Mouse (Mus musculus): Measurements from ENCODE around the gene Qrich1. TPM values are rescaled to one million over a fixed set of nuclear protein-coding genes. Genes with fewer than 3 reads are reported as not detected.

The Qrich1 gene
- polyA plus RNA-seq, 1 experiment from 2014 or later: 90.2 TPM

DNA sequence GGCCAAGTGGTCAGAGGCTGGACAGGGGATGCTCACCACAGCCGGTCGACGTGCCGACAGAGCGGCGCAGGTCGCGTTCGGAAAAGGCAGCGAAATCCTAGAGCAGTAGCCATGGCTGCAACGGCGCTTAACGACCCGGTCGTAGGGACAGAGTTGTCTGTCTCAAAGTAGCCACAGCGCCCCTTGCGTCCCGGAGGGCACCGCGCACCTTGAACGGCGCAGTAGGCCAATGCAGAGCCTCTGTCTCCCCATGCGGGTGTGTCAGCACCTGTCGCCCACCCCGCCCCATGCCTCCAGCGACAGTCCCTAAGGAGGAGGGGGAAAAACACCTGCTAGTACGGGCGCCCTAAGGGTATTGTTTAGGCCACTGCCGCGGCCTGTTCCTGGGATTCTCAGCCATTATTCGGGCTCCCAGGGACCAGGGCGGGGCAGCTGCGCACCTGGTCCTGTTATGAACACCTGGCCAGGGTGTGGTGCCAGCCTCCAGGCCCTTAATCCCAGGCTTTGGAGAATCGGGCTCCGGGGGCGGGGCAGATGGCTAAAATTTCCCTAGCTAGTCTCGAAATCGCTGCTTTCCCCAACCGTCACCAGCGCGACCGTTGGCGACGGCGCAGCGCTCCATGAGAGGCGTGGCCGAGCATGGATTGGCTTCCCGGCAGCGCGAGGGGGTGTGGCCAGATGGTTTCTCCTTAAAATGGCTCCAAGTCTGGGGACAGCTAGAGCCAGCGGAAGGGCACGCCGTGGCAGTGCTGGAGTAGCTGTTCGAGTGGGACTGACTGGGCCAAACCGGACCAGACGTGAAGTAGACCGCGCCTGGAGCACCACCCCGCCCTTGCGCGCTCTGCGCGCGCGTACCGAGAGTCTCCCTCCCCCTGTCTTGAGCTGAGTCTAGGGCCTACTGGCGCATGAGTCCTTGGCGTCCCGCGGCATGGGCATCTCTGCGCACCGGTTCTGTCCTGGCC lies 50.5 kb downstream of the Qrich1 start, which contains the start of gene Ndufaf3:
Ndufaf3 (minus strand) TSS at position 620 of the 962 bp plus-strand sequence.
- Histone ChIP-seq H3K9me3 (ENCODE audit: control insufficient read depth, low read length) (no peaks in the 10 kb centered on the region), H3K4me1 (ENCODE audit: control insufficient read depth, insufficient read depth, low read length) (peaks cover 31% of the 10 kb centered on the region), H3K4me3 (ENCODE audit: low read length) (peak within 1 kb of the TSS; percentile 82), H3K9ac (ENCODE audit: low read depth, low read length) (peak within 1 kb of the TSS; percentile 89), H3K36me3 (ENCODE audit: control insufficient read depth, insufficient read depth, low read length) (peaks cover 16% of the 10 kb centered on the region), H3K27me3 (replicated peaks; ENCODE audit: control insufficient read depth, insufficient read depth, low read length) (no peaks in the 10 kb centered on the region), H3K27ac (ENCODE audit: low read length) (peak within 1 kb of the TSS; percentile 98), H3K4me2 (ENCODE audit: low read depth, low read length) (peak within 1 kb of the TSS; percentile 98)
- under 1% methylated on average over 73 of the region's 73 CpGs for WGBS
- peak; percentile 84 for ATAC-seq

DNA sequence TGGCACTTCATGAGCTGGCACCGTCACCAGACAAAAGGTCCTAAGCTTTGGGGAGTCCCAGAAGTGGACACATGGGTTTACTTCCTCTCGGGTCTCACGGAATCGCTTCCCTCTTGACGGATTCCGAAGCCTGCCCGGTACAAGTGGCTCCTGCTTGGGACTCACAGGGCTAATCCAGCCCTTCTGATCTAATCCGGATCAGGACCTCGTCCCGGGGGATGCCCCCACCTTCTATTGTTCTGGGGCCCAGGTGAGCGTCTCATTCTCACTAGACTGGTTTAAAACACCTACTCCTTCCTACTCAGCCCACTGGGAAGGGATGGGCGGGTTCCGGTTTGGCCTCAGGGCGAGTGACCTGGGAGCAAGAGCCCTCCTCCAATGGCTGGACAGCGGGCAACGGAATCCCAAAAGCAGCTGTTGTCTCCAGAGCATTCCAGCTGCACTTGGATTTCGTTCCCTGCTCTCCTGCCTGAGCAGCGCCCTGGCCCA lies 51.4 kb downstream of the Qrich1 start:
- H3K9ac ChIP-seq (ENCODE audit: low read depth, low read length): peak overlapping the region; percentile 89
- peaks cover 31% of the 10 kb centered on the region for H3K4me1 ChIP-seq (ENCODE audit: control insufficient read depth, insufficient read depth, low read length)
- 10% methylated on average over 18 of the region's 18 CpGs for WGBS
- H3K27me3 ChIP-seq (replicated peaks; ENCODE audit: control insufficient read depth, insufficient read depth, low read length): no peaks in the 10 kb centered on the region
- H3K4me3 ChIP-seq (ENCODE audit: low read length): peak overlapping the region; percentile 82
- H3K9me3 ChIP-seq (ENCODE audit: control insufficient read depth, low read length): no peaks in the 10 kb centered on the region
- peak overlapping the region; percentile 98 for H3K27ac ChIP-seq (ENCODE audit: low read length)
- peak overlapping the region; percentile 98 for H3K4me2 ChIP-seq (ENCODE audit: low read depth, low read length)
- peaks cover 16% of the 10 kb centered on the region for H3K36me3 ChIP-seq (ENCODE audit: control insufficient read depth, insufficient read depth, low read length)
- ATAC-seq: no peak

DNA sequence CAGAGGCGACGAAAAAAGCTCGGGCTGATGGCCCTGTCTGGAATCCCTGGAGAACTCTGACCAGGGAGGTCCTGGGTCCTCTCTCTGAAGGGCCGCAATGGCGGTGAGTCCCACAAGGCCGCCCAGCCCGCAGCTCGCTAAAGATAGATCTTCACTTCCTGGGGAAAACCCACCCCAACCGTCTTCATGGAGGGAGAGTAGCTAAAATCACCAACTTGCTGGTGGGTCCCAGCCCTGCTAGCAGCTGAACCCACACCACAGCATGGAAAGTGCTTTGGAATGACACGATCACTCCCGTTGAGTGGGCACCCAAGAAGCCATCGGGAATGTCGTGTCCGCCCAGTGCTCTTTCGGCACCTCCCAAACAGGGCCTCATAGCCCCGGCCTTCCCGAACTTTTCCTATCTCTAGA lies 51.9 kb downstream of the Qrich1 start:
- Histone ChIP-seq H3K4me2 (ENCODE audit: low read depth, low read length) (peak overlapping the region; percentile 98), H3K9me3 (ENCODE audit: control insufficient read depth, low read length) (no peaks in the 10 kb centered on the region), H3K36me3 (ENCODE audit: control insufficient read depth, insufficient read depth, low read length) (peaks cover 16% of the 10 kb centered on the region), H3K4me1 (ENCODE audit: control insufficient read depth, insufficient read depth, low read length) (peaks cover 31% of the 10 kb centered on the region), H3K27me3 (replicated peaks; ENCODE audit: control insufficient read depth, insufficient read depth, low read length) (no peaks in the 10 kb centered on the region), H3K27ac (ENCODE audit: low read length) (peak overlapping the region; percentile 98), H3K9ac (ENCODE audit: low read depth, low read length) (peak overlapping the region; percentile 89), H3K4me3 (ENCODE audit: low read length) (peak overlapping the region; percentile 82)
- ATAC-seq: no peak
- 73% methylated on average over 17 of the region's 17 CpGs for WGBS

DNA sequence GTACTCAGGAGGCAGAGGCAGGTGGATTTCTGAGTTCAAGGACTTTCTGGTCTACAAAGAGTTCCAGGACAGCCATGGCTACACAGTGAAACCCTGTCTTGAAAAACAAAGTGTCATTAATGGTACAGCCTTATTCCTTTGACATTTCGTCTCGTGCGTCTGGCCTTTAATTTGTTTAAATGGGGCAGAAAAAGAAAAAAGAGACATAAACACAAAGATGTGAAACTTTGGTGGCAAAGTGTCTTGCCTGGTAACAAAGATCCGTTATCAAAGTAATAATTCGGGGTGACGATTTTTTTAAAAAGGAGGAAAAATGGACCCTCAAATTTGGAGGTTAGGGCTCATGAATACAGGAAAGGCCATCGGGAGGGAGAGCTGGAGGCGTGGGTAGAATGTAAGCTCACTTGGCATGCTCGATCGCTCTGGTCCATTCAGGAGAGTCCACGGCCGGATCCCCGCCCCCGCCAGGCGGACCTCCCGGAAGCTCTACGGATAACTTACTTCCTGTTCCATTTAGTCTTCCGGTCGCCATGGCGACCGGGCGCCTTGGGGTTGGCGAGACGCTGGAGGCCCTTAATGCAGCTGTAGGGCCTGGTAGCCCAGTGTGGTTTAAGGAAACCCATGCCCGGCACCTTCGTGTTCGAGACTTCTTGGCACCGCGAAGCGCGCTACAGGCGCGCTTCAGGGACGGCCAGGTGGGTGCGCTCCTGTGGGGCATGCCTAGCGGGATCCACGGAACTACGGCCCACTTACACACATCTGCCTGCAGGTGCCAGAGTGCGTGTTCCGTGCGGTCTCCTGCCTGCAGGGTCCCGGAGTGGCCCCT lies 53.0 kb downstream of the Qrich1 start, which contains the start of gene Dalrd3:
Dalrd3 (plus strand) TSS at position 506 of the 826 bp plus-strand sequence.
- H3K4me2 ChIP-seq (ENCODE audit: low read depth, low read length): peak within 1 kb of the TSS; percentile 98
- peaks cover 12% of the 10 kb centered on the region for H3K36me3 ChIP-seq (ENCODE audit: control insufficient read depth, insufficient read depth, low read length)
- ATAC-seq: peak; percentile 61
- H3K27ac ChIP-seq (ENCODE audit: low read length): peak within 1 kb of the TSS; percentile 98
- H3K4me3 ChIP-seq (ENCODE audit: low read length): peak within 1 kb of the TSS; percentile 82
- peaks cover 34% of the 10 kb centered on the region for H3K4me1 ChIP-seq (ENCODE audit: control insufficient read depth, insufficient read depth, low read length)
- no peaks in the 10 kb centered on the region for H3K9me3 ChIP-seq (ENCODE audit: control insufficient read depth, low read length)
- no peaks in the 10 kb centered on the region for H3K27me3 ChIP-seq (replicated peaks; ENCODE audit: control insufficient read depth, insufficient read depth, low read length)
- 6% methylated on average over 42 of the region's 42 CpGs for WGBS
- peak within 1 kb of the TSS; percentile 73 for H3K9ac ChIP-seq (ENCODE audit: low read depth, low read length)

DNA sequence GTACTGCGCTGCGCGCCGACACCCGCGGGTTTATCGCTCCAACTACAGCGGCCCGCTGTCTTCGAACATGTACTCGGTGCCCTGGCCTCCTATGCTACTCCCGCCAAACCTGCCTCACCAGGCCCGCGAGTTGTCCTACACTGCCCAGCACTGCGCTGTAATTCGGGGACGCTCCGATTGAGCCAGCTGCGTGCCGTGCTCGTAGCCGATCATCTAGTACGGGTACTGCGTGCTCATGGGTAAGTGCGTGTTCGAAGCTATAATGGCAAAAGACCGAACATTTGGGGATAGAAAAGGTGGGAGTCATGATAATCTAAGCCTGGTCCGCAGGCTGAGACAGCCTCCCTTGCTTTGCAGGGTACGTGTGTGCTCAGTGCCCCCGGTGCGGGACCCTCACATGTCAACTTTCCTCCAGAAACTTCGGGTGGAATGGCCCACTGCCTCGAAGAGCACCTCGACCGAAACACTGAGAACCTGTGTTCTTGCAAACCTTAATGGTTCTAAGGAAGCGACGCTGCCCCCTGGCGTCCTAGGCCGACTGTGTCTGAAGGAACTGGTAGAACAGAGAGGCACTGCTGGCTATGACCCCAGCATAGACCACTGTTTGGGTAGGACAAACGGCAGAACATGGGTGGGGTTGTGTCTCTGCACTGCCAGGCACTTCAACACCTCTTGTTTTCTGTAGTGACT lies 53.7 kb downstream of the Qrich1 start:
- H3K27ac ChIP-seq (ENCODE audit: low read length): peak overlapping the region; percentile 57
- no peaks in the 10 kb centered on the region for H3K27me3 ChIP-seq (replicated peaks; ENCODE audit: control insufficient read depth, insufficient read depth, low read length)
- H3K9me3 ChIP-seq (ENCODE audit: control insufficient read depth, low read length): no peaks in the 10 kb centered on the region
- peaks cover 13% of the 10 kb centered on the region for H3K36me3 ChIP-seq (ENCODE audit: control insufficient read depth, insufficient read depth, low read length)
- peak overlapping the region; percentile 73 for H3K9ac ChIP-seq (ENCODE audit: low read depth, low read length)
- WGBS: 1% methylated on average over 40 of the region's 40 CpGs
- peaks cover 34% of the 10 kb centered on the region for H3K4me1 ChIP-seq (ENCODE audit: control insufficient read depth, insufficient read depth, low read length)
- ATAC-seq: peak; percentile 13
- H3K4me3 ChIP-seq (ENCODE audit: low read length): peak overlapping the region; percentile 71
- H3K4me2 ChIP-seq (ENCODE audit: low read depth, low read length): peak overlapping the region; percentile 98

DNA sequence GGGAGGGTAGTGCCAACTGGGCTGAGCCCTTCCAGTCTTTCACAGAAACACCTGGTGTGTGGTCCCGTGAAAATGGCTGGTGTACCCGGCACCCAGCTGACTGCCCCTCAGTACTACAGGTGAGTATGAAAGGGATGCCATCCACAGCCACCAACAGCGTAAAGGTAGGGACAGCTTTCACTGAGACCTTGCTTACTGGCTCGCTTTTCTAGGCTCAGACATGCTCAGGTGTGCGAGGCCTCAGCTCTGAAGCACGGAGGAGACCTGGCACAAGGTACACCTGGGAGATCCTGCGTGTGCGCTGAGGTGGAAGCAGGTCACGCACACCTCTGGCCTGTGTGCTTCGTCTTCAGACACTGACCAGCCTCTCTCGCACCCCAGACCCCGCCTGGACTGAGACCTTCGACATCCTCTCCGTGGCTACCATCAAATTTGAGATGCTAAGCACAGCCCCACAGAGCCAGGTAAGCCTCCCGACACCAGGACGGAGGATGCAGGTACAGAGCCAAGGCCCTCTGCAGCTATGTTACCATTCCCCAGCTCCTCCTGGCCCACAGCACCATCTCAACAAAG lies 54.9 kb downstream of the Qrich1 start:
- Histone ChIP-seq H3K4me1 (ENCODE audit: control insufficient read depth, insufficient read depth, low read length) (peaks cover 25% of the 10 kb centered on the region), H3K4me2 (ENCODE audit: low read depth, low read length) (no peak overlapping the region), H3K9me3 (ENCODE audit: control insufficient read depth, low read length) (no peaks in the 10 kb centered on the region), H3K27me3 (replicated peaks; ENCODE audit: control insufficient read depth, insufficient read depth, low read length) (no peaks in the 10 kb centered on the region), H3K27ac (ENCODE audit: low read length) (no peak overlapping the region), H3K4me3 (ENCODE audit: low read length) (no peak overlapping the region), H3K36me3 (ENCODE audit: control insufficient read depth, insufficient read depth, low read length) (peaks cover 19% of the 10 kb centered on the region), H3K9ac (ENCODE audit: low read depth, low read length) (no peak overlapping the region)
- 91% methylated on average over 16 of the region's 16 CpGs for WGBS
- no peak for ATAC-seq

DNA sequence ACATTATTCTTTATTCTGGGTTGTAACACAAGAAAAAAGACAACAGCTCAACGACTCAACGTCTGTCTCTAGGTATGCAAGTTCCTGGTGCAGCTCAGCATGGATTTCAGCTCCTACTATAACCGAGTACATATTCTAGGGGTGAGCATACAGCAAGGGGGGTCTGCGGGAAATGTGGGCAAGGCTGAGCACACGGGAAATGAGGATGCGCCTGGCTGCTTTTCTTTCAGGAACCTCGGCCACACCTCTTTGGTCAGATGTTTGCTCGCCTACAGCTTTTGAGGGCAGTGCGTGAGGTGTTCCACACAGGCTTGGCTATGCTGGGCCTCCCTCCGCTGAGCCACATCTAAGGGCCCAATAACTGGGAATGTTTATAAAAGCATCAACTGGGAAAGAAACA lies 55.7 kb downstream of the Qrich1 start:
- H3K27me3 ChIP-seq (replicated peaks; ENCODE audit: control insufficient read depth, insufficient read depth, low read length): no peaks in the 10 kb centered on the region
- H3K9me3 ChIP-seq (ENCODE audit: control insufficient read depth, low read length): no peaks in the 10 kb centered on the region
- ATAC-seq: no peak
- 73% methylated on average over 10 of the region's 10 CpGs for WGBS
- no peak overlapping the region for H3K4me3 ChIP-seq (ENCODE audit: low read length)
- H3K27ac ChIP-seq (ENCODE audit: low read length): no peak overlapping the region
- H3K4me1 ChIP-seq (ENCODE audit: control insufficient read depth, insufficient read depth, low read length): peaks cover 33% of the 10 kb centered on the region
- peaks cover 19% of the 10 kb centered on the region for H3K36me3 ChIP-seq (ENCODE audit: control insufficient read depth, insufficient read depth, low read length)
- no peak overlapping the region for H3K9ac ChIP-seq (ENCODE audit: low read depth, low read length)
- H3K4me2 ChIP-seq (ENCODE audit: low read depth, low read length): no peak overlapping the region

DNA sequence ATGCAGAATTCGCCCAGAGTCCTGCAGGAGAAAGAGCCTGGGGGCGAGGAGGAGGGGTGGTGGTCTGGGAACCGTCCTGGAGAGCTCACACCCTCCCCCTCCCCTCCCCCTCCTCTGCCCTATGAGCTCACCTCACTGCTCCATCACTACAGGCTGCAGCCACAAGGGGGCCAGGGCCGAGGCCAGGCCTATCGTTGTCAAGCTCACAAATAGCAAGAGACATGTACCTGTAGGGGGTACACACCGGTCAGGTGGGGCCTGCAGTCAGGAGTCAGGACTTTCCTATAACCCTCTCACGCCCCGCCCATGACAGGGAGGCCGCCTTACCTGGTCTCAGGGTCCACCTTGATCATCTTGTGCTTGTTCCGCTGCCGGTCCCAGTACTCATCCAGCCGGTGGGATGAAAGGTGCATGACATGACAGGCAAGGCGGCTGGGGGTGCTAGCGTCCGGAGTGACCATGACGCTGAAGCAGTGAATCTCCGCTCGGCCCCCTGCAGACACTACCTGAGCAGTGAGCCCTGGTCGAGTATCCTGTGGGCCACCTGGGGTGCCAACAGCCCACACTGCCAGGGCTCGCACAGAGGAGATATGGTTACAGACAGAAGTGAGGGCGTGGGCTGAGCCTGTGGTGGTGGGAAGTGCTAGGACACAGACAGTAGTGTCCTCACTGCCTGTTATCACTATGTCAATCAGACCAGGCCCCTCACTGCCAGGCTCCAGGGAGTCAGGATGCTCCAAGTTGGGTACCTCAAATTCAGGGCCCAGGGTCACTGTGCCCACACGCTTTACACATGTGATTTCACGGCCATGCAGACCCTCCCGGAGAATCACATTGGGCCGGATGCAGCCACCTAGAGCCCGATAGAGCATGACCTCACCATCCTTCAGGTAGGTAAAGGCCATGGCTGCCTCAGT lies 57.4 kb downstream of the Qrich1 start:
- WGBS: 55% methylated on average over 26 of the region's 26 CpGs
- H3K36me3 ChIP-seq (ENCODE audit: control insufficient read depth, insufficient read depth, low read length): peaks cover 19% of the 10 kb centered on the region
- no peak for ATAC-seq
- H3K27ac ChIP-seq (ENCODE audit: low read length): no peak overlapping the region
- no peak overlapping the region for H3K4me2 ChIP-seq (ENCODE audit: low read depth, low read length)
- no peak overlapping the region for H3K4me3 ChIP-seq (ENCODE audit: low read length)
- H3K9me3 ChIP-seq (ENCODE audit: control insufficient read depth, low read length): no peaks in the 10 kb centered on the region
- no peaks in the 10 kb centered on the region for H3K27me3 ChIP-seq (replicated peaks; ENCODE audit: control insufficient read depth, insufficient read depth, low read length)
- H3K4me1 ChIP-seq (ENCODE audit: control insufficient read depth, insufficient read depth, low read length): peaks cover 34% of the 10 kb centered on the region
- no peak overlapping the region for H3K9ac ChIP-seq (ENCODE audit: low read depth, low read length)

All from intestine, embryonic 16.5 days (tissue).